Mouse (Mus musculus): ENCODE results near the gene Olfr690. TPM values are rescaled to one million over a fixed set of nuclear protein-coding genes. Genes with fewer than 3 reads are reported as not detected.

Gene Olfr690
- not detected in 2 replicates for polyA plus RNA-seq (2011; ENCODE audit: insufficient read depth, insufficient read length, low replicate concordance, missing spikeins)

GRCm38 (mm10) chr7:105334004-105334403 is at the start of gene Olfr690:
Gene Olfr690, minus strand, starts transcription at chr7:105334104.
- TF ChIP-seq POLR2A (IDR thresholded peaks at IDR 0.05; ENCODE audit: borderline replicate concordance, control insufficient read depth, low read depth, low read length) (no peak), CTCF (IDR thresholded peaks at IDR 0.05; ENCODE audit: control insufficient read depth, insufficient read depth, low read length) (no peak)
- Histone ChIP-seq H3K4me1 (ENCODE audit: control insufficient read depth, insufficient read depth, low read length) (no peaks in the 10 kb centered on the region), H3K4me3 (replicated peaks; ENCODE audit: control insufficient read depth, low read depth, low read length) (no peak within 1 kb of the TSS), H3K27ac (ENCODE audit: control insufficient read depth, insufficient read depth, low read depth, low read length, poor library complexity) (no peak within 1 kb of the TSS)
- 83% methylated on average over 1 of the region's 1 CpGs for WGBS

- Histone ChIP-seq H3K4me1 (ENCODE audit: control insufficient read depth, insufficient read depth, low read length) (peaks cover 1% of the 10 kb centered on the region), H3K4me3 (replicated peaks; ENCODE audit: control insufficient read depth, low read depth, low read length) (no peak overlapping the region), H3K27ac (ENCODE audit: control insufficient read depth, insufficient read depth, low read depth, low read length, poor library complexity) (no peak overlapping the region)
- 44% methylated on average over 3 of the region's 3 CpGs for WGBS
- no peak for TF ChIP-seq CTCF (IDR thresholded peaks at IDR 0.05; ENCODE audit: control insufficient read depth, insufficient read depth, low read length)
- TF ChIP-seq POLR2A (IDR thresholded peaks at IDR 0.05; ENCODE audit: borderline replicate concordance, control insufficient read depth, low read depth, low read length), result no peak
Measured at GRCm38 (mm10) chr7:105380329-105380728, 46.4 kb upstream of the Olfr690 start.

GRCm38 (mm10) chr7:105374866-105375265 is 41.0 kb upstream of the Olfr690 start, which contains the start of gene Gm5901:
Gene Gm5901, plus strand, starts transcription at chr7:105375038.
- H3K4me3 ChIP-seq (replicated peaks; ENCODE audit: control insufficient read depth, low read depth, low read length), result no peak within 1 kb of the TSS
- H3K27ac ChIP-seq (ENCODE audit: control insufficient read depth, insufficient read depth, low read depth, low read length, poor library complexity), result no peak within 1 kb of the TSS
- H3K4me1 ChIP-seq (ENCODE audit: control insufficient read depth, insufficient read depth, low read length), result peaks cover 3% of the 10 kb centered on the region
- 54% methylated on average over 1 of the region's 1 CpGs for WGBS
- TF ChIP-seq CTCF (IDR thresholded peaks at IDR 0.05; ENCODE audit: control insufficient read depth, insufficient read depth, low read length), result no peak
- no peak for TF ChIP-seq POLR2A (IDR thresholded peaks at IDR 0.05; ENCODE audit: borderline replicate concordance, control insufficient read depth, low read depth, low read length)

- Histone ChIP-seq H3K27ac (ENCODE audit: control insufficient read depth, insufficient read depth, low read depth, low read length, poor library complexity) (no peak overlapping the region), H3K4me1 (ENCODE audit: control insufficient read depth, insufficient read depth, low read length) (peaks cover 3% of the 10 kb centered on the region), H3K4me3 (replicated peaks; ENCODE audit: control insufficient read depth, low read depth, low read length) (no peak overlapping the region)
- TF ChIP-seq CTCF (IDR thresholded peaks at IDR 0.05; ENCODE audit: control insufficient read depth, insufficient read depth, low read length) (no peak), POLR2A (IDR thresholded peaks at IDR 0.05; ENCODE audit: borderline replicate concordance, control insufficient read depth, low read depth, low read length) (no peak)
- 78% methylated on average over 3 of the region's 3 CpGs for WGBS
Measured at GRCm38 (mm10) chr7:105373976-105374375, 40.1 kb upstream of the Olfr690 start.

- TF ChIP-seq CTCF (IDR thresholded peaks at IDR 0.05; ENCODE audit: control insufficient read depth, insufficient read depth, low read length), result no peak
- TF ChIP-seq POLR2A (IDR thresholded peaks at IDR 0.05; ENCODE audit: borderline replicate concordance, control insufficient read depth, low read depth, low read length), result no peak
- Histone ChIP-seq H3K4me1 (ENCODE audit: control insufficient read depth, insufficient read depth, low read length) (peaks cover 3% of the 10 kb centered on the region), H3K4me3 (replicated peaks; ENCODE audit: control insufficient read depth, low read depth, low read length) (no peak overlapping the region), H3K27ac (ENCODE audit: control insufficient read depth, insufficient read depth, low read depth, low read length, poor library complexity) (peak overlapping the region; percentile 90)
- 19% methylated on average over 4 of the region's 4 CpGs for WGBS
Measured at GRCm38 (mm10) chr7:105373509-105373908, 39.6 kb upstream of the Olfr690 start.

- Histone ChIP-seq H3K4me3 (replicated peaks; ENCODE audit: control insufficient read depth, low read depth, low read length) (no peak overlapping the region), H3K4me1 (ENCODE audit: control insufficient read depth, insufficient read depth, low read length) (peaks cover 3% of the 10 kb centered on the region), H3K27ac (ENCODE audit: control insufficient read depth, insufficient read depth, low read depth, low read length, poor library complexity) (peak overlapping the region; percentile 90; the same call in 1 of the 2 replicates)
- TF ChIP-seq CTCF (IDR thresholded peaks at IDR 0.05; ENCODE audit: control insufficient read depth, insufficient read depth, low read length), result no peak
- no peak for TF ChIP-seq POLR2A (IDR thresholded peaks at IDR 0.05; ENCODE audit: borderline replicate concordance, control insufficient read depth, low read depth, low read length)
- 8% methylated on average over 1 of the region's 1 CpGs for WGBS
Measured at GRCm38 (mm10) chr7:105372912-105373311, 39.0 kb upstream of the Olfr690 start.

- no peak overlapping the region for H3K27ac ChIP-seq (ENCODE audit: control insufficient read depth, insufficient read depth, low read depth, low read length, poor library complexity)
- H3K4me1 ChIP-seq (ENCODE audit: control insufficient read depth, insufficient read depth, low read length), result peaks cover 2% of the 10 kb centered on the region
- no peak overlapping the region for H3K4me3 ChIP-seq (replicated peaks; ENCODE audit: control insufficient read depth, low read depth, low read length)
- TF ChIP-seq POLR2A (IDR thresholded peaks at IDR 0.05; ENCODE audit: borderline replicate concordance, control insufficient read depth, low read depth, low read length) (no peak), CTCF (IDR thresholded peaks at IDR 0.05; ENCODE audit: control insufficient read depth, insufficient read depth, low read length) (no peak)
- 91% methylated on average over 4 of the region's 4 CpGs for WGBS
Measured at GRCm38 (mm10) chr7:105368521-105368920, 34.6 kb upstream of the Olfr690 start.

GRCm38 (mm10) chr7:105367930-105368329 is 34.0 kb upstream of the Olfr690 start, which contains the start of gene Olfr692:
Gene Olfr692, plus strand, starts transcription at chr7:105368230.
- H3K27ac ChIP-seq (ENCODE audit: control insufficient read depth, insufficient read depth, low read depth, low read length, poor library complexity), result no peak within 1 kb of the TSS
- no peak for TF ChIP-seq POLR2A (IDR thresholded peaks at IDR 0.05; ENCODE audit: borderline replicate concordance, control insufficient read depth, low read depth, low read length)
- TF ChIP-seq CTCF (IDR thresholded peaks at IDR 0.05; ENCODE audit: control insufficient read depth, insufficient read depth, low read length), result no peak
- H3K4me3 ChIP-seq (replicated peaks; ENCODE audit: control insufficient read depth, low read depth, low read length), result no peak within 1 kb of the TSS
- WGBS, result 82% methylated on average over 1 of the region's 1 CpGs
- H3K4me1 ChIP-seq (ENCODE audit: control insufficient read depth, insufficient read depth, low read length), result no peaks in the 10 kb centered on the region; the same call in 1 of the 2 replicates

- Histone ChIP-seq H3K27ac (ENCODE audit: control insufficient read depth, insufficient read depth, low read depth, low read length, poor library complexity) (no peak overlapping the region), H3K4me1 (ENCODE audit: control insufficient read depth, insufficient read depth, low read length) (no peaks in the 10 kb centered on the region), H3K4me3 (replicated peaks; ENCODE audit: control insufficient read depth, low read depth, low read length) (no peak overlapping the region)
- WGBS, result 58% methylated on average over 5 of the region's 5 CpGs
- TF ChIP-seq POLR2A (IDR thresholded peaks at IDR 0.05; ENCODE audit: borderline replicate concordance, control insufficient read depth, low read depth, low read length) (no peak), CTCF (IDR thresholded peaks at IDR 0.05; ENCODE audit: control insufficient read depth, insufficient read depth, low read length) (no peak)
Measured at GRCm38 (mm10) chr7:105367268-105367667, 33.4 kb upstream of the Olfr690 start.
